Mouse (Mus musculus) left cerebral cortex, postnatal 36 days (tissue): ENCODE measurements at regions not wholly inside any gene's neighbourhood (a gene's known extent, or its start where the extent isn't known, plus 50 kb on each side); places are given as distances from the start of the nearest gene placed in this dataset.
"Not testable (repeated sequence)": the region's sequence is repeated elsewhere in the genome, so short reads cannot be mapped to it uniquely, and the experiment has no call there.

Experiments
- DNase-seq, 2 experiments: peaks; one replicate each; pipeline ENCODE4 v3.0.0; 2021 to 2022; ENCODE audit warnings: low spot score in 2 of 2, mixed read lengths in 1 of 2
- intact Hi-C: fragments of 180-260 bp; cut with DNase I; formaldehyde crosslinking; loops from one replicate; pipeline ENCODE4 v1.15.1; 2025

DNA sequence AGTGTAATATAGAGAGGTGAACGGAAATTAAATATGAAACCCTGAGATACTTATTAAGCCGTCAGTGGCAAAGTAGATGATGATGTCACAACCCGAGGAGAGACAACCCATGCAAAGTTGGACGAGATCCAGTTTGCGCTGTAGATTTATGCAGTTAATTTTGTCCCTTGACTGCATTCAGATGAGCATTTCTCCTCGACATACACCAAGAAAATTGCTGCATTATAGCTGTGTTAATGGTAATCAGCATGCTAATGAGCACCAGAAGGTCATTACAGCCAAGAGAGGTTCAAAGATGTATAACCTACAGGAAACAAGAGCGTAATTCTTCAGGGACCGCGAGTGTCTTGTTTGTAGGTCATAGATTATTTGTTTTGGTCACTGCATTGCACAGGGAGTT is 313.2 kb downstream of the Rbm26 start:
- intact Hi-C loops = no loop called here
- no peak for DNase-seq

DNA sequence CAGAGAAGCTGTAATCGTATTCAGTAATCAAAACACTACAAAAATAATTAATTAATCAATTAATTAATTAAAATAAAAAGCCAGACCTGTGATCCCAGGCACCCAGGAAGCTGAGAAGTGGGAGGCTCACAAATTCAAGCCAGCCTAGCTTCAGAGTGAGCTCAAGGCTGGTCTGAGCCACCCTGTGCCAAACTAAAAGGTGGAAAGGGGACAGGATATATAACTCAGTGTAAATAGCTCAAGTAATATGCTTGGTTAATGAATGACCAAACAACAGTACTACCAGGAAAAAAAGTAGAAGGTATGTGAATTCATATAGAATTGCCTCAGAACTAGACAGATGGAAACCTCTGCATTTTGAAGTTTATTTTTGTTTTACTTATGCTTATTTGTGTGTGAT is 321.2 kb downstream of the Rbm26 start:
- intact Hi-C loops = no loop called here
- DNase-seq = no peak

DNA sequence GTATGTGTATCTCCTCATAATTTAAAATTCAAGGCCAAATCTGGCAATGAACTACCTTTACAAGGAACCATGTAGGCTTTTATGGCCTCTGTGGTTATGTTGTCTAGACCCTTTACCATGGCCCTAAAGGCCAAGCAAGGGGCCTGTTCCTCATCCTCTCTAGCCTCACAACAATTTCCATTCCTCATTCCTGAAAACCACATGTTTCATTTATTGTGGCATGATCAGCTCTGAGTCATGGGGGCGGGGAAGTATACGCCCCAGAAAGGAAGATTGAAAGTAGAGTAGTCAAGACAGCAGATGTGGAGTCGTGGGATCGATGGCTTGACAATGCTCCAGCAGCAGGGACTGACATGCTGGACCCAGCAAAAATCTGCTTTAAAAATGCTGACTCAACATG is 326.8 kb upstream of the Rnf219 start:
- intact Hi-C loops = no loop called here
- DNase-seq = no peak

DNA sequence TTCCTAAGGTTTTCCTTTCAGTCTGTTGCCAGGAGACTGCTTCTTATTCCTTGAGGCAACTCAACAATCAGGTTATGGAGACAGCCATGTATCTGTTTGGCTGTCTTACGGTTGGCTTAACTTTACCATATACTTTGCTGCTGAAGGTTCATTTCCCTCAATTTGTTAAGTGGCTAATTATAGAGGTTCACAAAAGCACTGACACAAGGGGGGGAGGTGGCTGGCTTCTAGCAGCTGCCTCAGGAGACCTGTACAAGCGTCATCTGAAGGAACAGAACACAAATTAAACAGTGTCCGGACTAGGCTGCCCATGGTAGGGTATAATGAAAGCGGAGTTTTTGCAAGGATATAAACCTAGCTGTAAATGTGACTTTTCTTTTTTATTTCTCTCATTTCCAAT is 305.0 kb upstream of the Rnf219 start:
- DNase-seq = no peak
- intact Hi-C loops = no loop called here

DNA sequence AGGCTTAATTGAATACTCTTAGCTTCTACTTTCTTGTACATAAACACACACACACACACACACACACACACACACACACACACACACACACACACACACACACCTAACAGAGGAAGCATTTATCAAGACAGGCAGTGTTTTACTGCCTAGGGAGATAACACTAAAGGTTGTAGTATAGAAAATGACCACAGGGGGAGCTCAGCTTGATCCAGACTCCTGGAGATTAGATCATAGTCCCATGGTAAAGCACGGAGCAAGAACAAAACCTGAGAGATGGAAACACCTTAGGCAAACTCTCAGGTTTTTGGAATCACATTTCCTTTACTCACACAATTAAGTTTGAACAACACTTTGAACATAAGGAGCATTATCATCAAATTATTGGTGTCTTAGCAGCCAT is 302.5 kb upstream of the Rnf219 start:
- intact Hi-C loops = no loop called here
- DNase-seq = no peak

DNA sequence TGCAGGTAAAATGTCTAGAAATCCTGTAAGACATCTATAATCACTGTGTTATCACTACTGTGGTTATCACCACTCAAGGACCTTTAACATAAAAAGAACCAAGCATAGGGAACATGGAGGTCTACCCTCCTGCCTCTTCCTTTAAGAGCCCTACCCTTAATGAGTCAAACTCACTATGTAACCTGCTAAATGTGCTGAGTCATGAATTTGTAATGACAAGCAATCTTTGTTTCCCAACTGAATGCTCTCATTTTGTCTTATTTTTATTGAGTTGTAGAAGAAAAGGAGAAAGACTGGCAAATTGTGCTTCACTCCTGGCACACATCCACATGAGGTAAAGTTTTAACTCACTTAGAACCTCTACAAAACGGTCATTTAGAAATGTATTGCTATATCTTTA is 301.8 kb upstream of the Rnf219 start:
- no peak for DNase-seq
- intact Hi-C loops = no loop called here

DNA sequence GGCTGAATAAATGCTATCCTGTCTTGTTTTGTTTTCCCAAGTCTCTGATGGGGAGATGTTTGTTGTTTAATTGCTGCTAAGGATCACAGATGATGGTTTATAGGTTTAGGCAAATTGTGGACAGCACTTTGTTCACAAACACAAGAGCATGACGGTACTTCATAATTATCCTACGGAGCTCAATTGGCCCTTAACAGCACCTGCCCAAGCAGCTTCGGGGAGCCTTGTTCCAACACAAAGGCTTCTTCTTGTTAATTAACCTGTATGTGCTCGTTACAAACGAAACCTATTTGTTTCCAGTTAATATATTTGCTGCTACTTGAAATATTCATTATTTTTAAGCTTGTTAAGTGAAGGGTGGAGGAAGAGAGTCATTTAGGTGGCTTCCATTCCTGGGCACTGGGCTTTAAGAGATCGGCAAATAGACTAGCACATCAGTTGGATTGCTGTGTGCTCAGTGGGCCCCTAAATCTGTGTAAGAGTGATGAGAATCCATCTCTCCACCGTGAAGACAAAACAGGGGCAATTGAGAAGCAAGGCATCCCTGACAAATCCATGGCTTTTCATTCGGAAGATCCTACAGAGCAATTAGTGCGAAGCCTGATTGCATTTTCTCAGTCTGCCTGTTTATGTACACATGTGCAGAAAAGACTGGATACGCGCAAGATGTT is 299.6 kb upstream of the Rnf219 start:
- intact Hi-C loops = no loop called here
- no peak for DNase-seq

DNA sequence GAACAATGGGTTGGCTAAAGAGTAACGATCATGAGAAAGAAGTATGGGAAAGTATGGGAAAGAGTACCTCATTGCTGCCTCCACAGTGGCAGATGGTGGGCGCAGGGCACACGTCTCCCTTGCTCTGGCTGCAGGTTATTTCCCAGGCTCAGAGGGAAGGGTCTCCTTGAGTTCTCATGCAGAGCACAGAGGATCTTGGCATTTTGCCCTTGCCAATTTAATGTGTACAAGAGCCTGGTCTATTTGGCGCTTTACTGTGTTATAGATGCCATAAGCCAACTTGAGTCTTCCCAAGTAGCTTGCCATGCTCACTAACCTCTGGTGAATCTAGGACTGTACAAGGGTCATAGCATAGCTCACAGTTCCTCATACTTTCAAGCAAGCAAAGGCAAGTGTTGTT is 296.7 kb upstream of the Rnf219 start:
- intact Hi-C loops = loop anchor here (10.0 kb wide), 1 partner anchor 1104 kb away; no protein-coding TSS in a partner anchor

DNA sequence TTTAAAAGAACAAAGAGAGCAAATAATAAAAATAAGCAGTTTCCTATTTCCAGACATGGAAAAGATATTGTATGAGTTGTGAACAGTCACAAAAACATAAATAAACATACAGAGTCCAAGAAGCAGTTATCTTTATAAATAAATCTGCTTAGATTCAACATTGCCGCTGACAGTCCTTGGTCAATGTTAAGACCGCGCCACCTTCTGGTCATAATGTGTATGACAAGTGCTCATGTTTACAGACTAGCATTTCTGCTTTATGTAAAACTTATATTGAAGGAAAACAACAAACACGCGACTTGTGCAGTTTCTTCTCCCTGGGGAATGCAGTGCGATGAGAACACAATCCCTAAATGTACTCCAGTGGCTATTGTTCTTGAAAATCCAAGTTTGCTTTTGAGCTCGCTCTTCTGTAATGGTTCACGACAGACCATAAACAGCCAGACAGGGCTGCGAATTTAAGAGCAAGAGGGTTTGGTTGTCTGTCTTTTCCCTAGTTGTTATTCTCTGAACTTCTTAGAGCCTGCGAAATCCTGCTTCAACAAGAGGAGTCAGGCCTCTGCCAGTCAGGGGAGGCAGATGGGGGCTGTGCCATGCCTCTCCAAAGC is 291.6 kb upstream of the Rnf219 start:
- intact Hi-C loops = loop anchor here (2.0 to 10.0 kb wide), 3 partner anchors 347 to 1099 kb away; partner anchors contain the start of gene Pou4f1
- DNase-seq = peak; percentile 31 to 62

More for the DNA sequence above, 296.7 kb upstream of the Rnf219 start:
- no peak for DNase-seq

DNA sequence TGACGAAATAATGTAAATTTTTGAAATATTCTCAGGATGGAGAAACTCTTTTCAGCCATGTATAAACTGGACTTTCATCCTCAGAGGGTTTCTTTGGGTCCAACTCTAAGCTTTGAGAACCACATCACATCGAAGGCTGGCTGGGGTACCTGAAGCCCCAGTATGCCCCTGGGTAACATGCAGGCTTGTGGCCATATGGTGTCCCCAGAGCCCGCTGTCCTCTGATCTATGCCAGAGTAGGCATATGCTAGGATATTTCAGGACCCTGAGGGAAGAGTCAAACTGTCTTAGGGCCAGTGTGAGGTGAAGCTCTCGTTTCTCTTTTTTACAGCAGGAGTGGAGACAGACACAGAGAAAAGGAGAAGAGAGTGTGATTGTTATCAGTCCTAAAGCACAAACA is 289.6 kb upstream of the Rnf219 start:
- intact Hi-C loops = loop anchor here (5.0 to 10.0 kb wide), 2 partner anchors 345 to 1097 kb away; partner anchors contain the start of gene Pou4f1
- no peak for DNase-seq

DNA sequence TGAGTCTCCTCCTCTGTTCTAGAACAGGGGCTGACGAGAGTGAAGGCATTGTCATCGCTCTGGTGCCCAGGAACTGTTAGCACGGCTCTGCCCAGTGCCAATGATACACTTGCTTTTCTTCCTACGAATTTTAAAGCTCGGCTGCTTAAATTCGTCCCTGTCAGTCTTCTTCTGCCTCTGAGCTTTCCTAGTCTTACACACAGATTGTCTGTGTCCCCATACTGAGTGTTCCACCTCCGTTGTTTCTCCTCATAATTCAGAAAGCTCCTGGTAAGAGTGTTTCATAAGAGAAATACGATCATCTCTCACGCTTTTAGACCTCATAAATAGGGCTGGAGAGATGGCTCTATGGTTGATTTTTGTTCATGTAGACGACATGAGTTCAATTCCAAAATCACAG is 282.9 kb upstream of the Rnf219 start:
- DNase-seq = no peak
- intact Hi-C loops = no loop called here

DNA sequence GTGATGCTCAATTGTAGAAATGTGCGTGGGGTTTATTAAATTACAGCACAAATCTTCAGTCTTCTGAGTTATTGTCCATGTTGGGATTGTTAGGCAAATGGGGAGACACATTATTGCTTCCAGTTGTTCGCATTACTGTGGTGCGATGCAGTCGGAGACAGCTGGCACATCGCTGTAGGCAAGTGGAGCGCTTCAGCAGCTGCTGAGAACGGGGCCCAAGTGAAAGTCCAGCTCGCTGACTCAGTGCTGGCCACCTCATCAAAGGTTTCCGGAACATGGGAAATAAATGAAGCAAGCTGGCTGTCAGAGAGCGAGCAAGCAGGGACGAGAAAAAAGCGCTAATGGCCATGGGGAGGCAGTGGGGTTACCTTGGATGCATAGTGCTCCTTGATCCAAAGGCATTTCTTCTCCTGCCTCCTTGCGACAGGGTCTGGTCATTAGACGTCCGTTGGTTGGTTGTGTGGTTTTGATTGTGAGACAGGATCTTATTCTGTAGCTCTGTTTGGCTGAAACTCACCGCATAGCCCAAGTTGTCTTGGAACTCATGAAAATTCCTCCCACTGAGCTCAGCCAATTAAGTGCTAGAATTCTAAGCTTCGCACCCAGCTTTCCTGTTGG is 274.0 kb upstream of the Rnf219 start:
- no peak for DNase-seq

DNA sequence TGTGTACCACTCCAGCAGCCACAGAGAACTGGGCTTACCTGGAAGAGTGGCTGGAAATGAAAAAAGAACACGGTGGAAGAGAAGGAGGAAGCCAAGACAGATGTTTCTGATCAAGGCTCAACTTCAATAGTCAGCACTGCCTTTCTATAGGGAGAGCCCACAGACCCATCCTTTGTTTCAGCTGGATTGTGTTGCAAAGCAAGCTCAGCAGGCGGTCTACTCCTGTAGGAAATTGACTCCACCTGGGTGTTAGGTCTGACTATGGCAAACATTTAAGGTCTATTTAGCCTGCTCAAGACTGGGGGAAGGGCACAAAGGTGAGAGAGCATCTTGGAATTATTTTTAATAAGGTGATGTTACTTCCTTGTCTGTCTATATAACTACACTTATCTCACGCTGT is 266.9 kb upstream of the Rnf219 start:
- DNase-seq = no peak
- intact Hi-C loops = no loop called here

More for the DNA sequence above, 274.0 kb upstream of the Rnf219 start:
- intact Hi-C loops = no loop called here

DNA sequence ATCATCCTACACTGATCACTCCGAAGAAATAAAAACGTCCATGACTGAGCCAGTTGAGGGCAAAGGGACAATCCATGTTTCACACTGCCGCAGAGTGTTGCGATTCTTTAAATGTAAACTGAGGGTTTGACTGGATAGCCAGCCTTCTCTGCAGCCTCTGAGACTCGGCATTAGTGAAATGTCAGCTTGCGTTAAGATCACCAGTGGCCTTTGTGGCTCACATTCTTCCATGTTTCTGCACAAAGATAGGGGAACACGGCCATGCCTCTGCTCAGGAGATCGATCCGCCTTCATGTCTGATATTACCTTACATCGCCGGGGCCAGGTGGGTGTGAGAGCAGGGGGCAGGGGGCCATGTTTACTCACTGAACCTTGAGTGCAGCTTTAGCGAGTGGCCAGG is 262.6 kb upstream of the Rnf219 start:
- intact Hi-C loops = no loop called here
- no peak for DNase-seq

DNA sequence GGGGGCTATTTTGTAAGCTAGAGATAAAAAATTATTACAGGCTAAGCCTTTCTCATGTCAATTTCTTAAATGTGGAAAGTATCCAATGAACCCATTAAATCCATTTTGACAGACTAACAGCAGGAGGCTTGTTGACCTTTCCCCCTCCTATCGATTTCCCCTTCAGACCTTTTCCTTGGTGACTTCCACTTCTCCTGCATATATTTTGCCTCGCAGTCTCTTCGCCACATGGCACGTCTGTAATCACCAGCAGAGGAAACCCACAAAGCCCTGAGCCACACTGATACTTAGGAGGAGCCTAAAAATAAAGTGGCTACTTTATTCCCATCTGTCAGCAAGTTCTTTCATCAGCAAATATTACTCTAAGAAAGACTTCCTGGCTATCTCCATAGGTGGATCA is 247.5 kb upstream of the Rnf219 start:
- intact Hi-C loops = no loop called here
- DNase-seq = no peak

DNA sequence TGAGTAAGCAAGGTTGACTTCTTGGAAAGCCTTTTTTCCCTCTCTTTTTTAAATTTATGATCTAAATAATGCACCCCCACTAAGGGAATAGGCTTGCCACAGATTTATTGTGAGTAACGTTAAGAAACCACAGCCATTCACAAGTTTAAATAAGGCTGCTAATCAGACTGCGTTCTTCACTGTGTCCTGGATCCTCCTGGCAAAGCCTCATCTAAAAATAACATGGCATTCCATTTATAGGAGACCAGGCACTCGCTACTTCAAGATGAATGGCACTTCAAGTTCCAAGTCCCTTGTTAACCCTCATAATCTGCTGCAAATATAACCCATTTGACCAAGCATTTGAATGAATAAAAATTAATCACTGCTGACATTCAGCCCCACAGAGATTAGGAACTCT is 211.8 kb upstream of the Rnf219 start:
- DNase-seq = no peak
- intact Hi-C loops = no loop called here

DNA sequence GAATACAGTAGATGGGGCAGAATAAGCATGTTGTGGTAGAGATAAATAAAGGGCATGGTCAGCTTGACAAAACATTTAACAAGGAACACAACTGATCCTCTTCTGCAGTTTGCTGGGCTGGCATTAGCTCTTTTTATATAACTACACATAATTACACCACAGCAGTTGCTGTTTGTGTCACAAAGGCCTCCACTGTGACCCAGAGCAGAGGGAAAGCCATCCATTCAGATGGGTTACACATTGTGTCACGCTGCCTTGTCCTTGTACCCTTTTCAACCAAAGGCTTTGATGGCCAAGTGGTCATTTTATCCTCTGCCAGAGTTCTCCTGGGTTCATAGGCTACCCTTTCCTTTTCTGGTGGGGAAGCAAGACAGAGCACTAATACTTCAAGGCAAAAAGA is 209.6 kb upstream of the Rnf219 start:
- DNase-seq = no peak
- intact Hi-C loops = no loop called here

DNA sequence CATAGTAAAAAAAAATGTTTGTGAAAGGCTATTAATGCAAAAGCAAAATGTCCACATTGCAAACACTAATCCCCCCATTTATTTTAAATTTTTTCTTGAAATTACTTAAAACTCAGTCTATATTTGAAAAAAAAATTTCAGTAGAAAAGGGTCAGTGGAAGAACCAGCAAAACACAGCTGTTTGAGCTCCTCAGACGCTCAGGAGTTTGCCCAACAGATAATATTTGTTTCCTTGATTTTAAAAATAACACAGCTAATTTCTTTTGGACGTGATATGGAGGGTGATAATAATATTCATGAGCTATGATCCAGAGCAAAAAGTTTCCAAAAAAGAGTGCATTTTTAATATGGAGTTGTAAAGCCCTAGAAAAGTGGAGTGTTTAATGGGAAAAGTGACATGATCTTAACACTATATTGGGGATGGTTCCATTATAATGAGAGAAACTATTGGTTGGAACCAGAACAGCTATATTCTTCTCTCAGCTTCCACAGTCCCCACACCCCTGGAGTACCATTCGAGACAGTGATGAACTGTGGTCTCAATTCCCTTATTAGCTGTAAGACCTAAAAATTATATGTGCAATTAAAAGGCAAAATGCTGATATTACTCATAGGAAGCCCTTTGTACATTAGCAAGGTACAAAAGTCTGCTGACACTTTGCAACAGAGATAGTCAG is 209.0 kb upstream of the Rnf219 start:
- intact Hi-C loops = no loop called here
- DNase-seq = no peak

DNA sequence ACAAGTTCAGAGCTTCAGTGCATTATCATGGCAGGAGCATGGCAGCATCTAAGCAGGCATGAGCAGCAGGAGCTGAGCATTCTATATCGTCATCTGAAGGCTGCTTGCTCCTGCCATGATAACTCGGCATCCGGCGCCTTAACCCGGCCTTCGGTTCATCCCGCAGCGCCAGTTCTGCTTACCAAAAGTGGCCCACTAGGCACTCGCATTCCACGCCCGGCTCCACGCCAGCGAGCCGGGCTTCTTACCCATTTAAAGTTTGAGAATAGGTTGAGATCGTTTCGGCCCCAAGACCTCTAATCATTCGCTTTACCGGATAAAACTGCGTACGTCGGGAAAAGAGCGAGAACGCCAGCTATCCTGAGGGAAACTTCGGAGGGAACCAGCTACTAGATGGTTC is 193.2 kb upstream of the Rnf219 start:
- intact Hi-C loops = not testable (repeated sequence)
- peak; percentile 91 to 93 for DNase-seq

DNA sequence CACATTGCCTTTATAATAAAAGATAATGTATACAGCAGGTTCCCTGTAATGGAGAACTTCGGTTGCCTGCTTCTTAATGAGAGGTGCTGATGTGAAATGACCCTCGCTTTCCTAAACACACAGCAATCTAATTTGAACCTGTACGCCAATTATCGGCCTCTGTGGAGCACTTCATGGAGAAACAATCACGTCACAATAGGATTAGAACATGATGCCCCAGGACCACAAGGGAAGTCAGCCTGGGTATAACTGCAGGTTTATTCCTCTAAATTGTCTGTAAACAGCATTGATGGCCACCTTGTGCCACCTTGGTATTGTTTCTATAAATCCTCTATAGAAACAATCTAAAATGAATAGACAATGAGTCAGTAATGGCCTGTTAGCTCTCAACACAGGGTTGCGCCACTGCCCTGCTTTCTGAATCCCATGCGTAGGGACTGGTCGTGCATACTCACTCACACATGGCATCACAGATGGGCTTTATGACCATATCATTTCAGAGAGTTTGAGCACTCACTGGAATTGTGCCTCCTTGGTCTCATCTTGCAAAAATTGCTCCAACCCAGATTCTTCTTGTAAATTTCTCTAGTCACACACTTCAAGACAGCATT is 179.9 kb upstream of the Rnf219 start:
- intact Hi-C loops = no loop called here
- no peak for DNase-seq
